9 mouse cellular contexts compared by ENCODE assay signal in genomic region chr8:46934254-46934653, GRCm38 (mm10). TPM values are rescaled to one million over a fixed set of nuclear protein-coding genes. Genes with fewer than 3 reads are reported as not detected.
A peak's percentile ranks its signal among the peaks of the same experiment; 100 is the strongest.
DNase-seq lines count a peak whose midpoint lies in the region; ATAC-seq and TF ChIP-seq lines count a peak whose summit lies in the region.
"Had no signal": no experiment of that assay in that cellular context is flagged by ENCODE, and none has a peak within 500 bp of the region (broad histone marks: within the 10 kb centered on the region; RNA-seq: fewer than 3 reads in every experiment).

No protein-coding gene starts in this region.

- no peaks in the 10 kb centered on the region for H3K36me3 ChIP-seq in spleen, adult 2 months (ENCODE audit: control insufficient read depth, insufficient read depth, low read length)
- no peaks in the 10 kb centered on the region for H3K36me3 ChIP-seq in splenic B cell, adult 2 months (ENCODE audit: control insufficient read depth, insufficient read depth, low read length, poor library complexity, severe bottlenecking)
- H3K36me3 ChIP-seq in intestine, embryonic 16.5 days (ENCODE audit: control insufficient read depth, insufficient read depth, low read length): no peaks in the 10 kb centered on the region
- no peaks in the 10 kb centered on the region for H3K36me3 ChIP-seq in thymus, adult 2 months (ENCODE audit: control insufficient read depth, insufficient read depth, low read length)
- H3K36me3 ChIP-seq in forebrain, embryonic 11.5 days (ENCODE audit: control insufficient read depth, insufficient read depth, low read length): no peaks in the 10 kb centered on the region
- H3K36me3 ChIP-seq: midbrain, embryonic 13.5 days had no signal

- peaks cover 34% of the 10 kb centered on the region for H3K4me1 ChIP-seq in spleen, adult 2 months (ENCODE audit: control insufficient read depth, insufficient read depth, insufficient read length)
- H3K4me1 ChIP-seq in intestine, embryonic 16.5 days (ENCODE audit: control insufficient read depth, insufficient read depth, low read length): peaks cover 3% of the 10 kb centered on the region; the same call in 1 of the 2 replicates
- H3K4me1 ChIP-seq in thymus, adult 2 months (replicated peaks; ENCODE audit: control insufficient read depth, insufficient read depth, low read length): no peaks in the 10 kb centered on the region
- H3K4me1 ChIP-seq in forebrain, embryonic 11.5 days (replicated peaks; ENCODE audit: control insufficient read depth, insufficient read depth, low read length): no peaks in the 10 kb centered on the region

- H3K9ac ChIP-seq in intestine, embryonic 16.5 days (ENCODE audit: low read depth, low read length): no peak overlapping the region
- H3K9ac ChIP-seq in forebrain, embryonic 11.5 days (ENCODE audit: low read length): no peak overlapping the region
- H3K9ac ChIP-seq: midbrain, embryonic 13.5 days had no signal

- no peak for TF ChIP-seq POLR2A in spleen, adult 2 months (IDR thresholded peaks at IDR 0.05; ENCODE audit: low read depth, low read length)
- TF ChIP-seq POLR2A in thymus, adult 2 months (IDR thresholded peaks at IDR 0.05; ENCODE audit: control insufficient read depth, extremely low read depth, insufficient read depth, low read length, poor library complexity): no peak

- H3K9me3 ChIP-seq in intestine, embryonic 16.5 days (ENCODE audit: control insufficient read depth, low read length): no peaks in the 10 kb centered on the region
- H3K9me3 ChIP-seq in forebrain, embryonic 11.5 days (ENCODE audit: control insufficient read depth, low read length): no peaks in the 10 kb centered on the region
- H3K9me3 ChIP-seq: midbrain, embryonic 13.5 days had no signal

- peak overlapping the region; percentile 45 for H3K4me3 ChIP-seq in spleen, adult 2 months (ENCODE audit: extremely low read depth, insufficient read depth, insufficient read length)
- no peak overlapping the region for H3K4me3 ChIP-seq in intestine, embryonic 16.5 days (ENCODE audit: low read length)
- no peak overlapping the region for H3K4me3 ChIP-seq in thymus, adult 2 months (ENCODE audit: control insufficient read depth, insufficient read depth, low read length)
- H3K4me3 ChIP-seq in forebrain, embryonic 11.5 days (ENCODE audit: low read depth, low read length): no peak overlapping the region
- H3K4me3 ChIP-seq: midbrain, embryonic 13.5 days had no signal

- no peaks in the 10 kb centered on the region for H3K27me3 ChIP-seq in spleen, adult 2 months (ENCODE audit: control insufficient read depth, insufficient read depth, low read length)
- no peaks in the 10 kb centered on the region for H3K27me3 ChIP-seq in splenic B cell, adult 2 months (ENCODE audit: control insufficient read depth, insufficient read depth, low read length, poor library complexity, severe bottlenecking)
- H3K27me3 ChIP-seq in intestine, embryonic 16.5 days (replicated peaks; ENCODE audit: control insufficient read depth, insufficient read depth, low read length): no peaks in the 10 kb centered on the region
- H3K27me3 ChIP-seq in thymus, adult 2 months (ENCODE audit: control insufficient read depth, insufficient read depth, low read length): no peaks in the 10 kb centered on the region
- H3K27me3 ChIP-seq in forebrain, embryonic 11.5 days (ENCODE audit: control insufficient read depth, insufficient read depth, low read length): no peaks in the 10 kb centered on the region

- 35% methylated on average over 9 of the region's 9 CpGs for WGBS in spleen, adult 2 months
- WGBS in intestine, embryonic 16.5 days: 82% methylated on average over 9 of the region's 9 CpGs
- 93% methylated on average over 9 of the region's 9 CpGs for WGBS in thymus, adult 2 months
- WGBS in forebrain, embryonic 11.5 days: 88% methylated on average over 9 of the region's 9 CpGs

- H3K27ac ChIP-seq in spleen, adult 2 months (ENCODE audit: insufficient read depth, low read length): peak overlapping the region; percentile 94
- no peak overlapping the region for H3K27ac ChIP-seq in intestine, embryonic 16.5 days (ENCODE audit: low read length)
- no peak overlapping the region for H3K27ac ChIP-seq in thymus, adult 2 months (ENCODE audit: control insufficient read depth, insufficient read depth, low read length)
- H3K27ac ChIP-seq in forebrain, embryonic 11.5 days (ENCODE audit: low read depth, low read length): no peak overlapping the region
- H3K27ac ChIP-seq: midbrain, embryonic 13.5 days had no signal

- no peak overlapping the region for H3K4me2 ChIP-seq in intestine, embryonic 16.5 days (ENCODE audit: low read depth, low read length)
- no peak overlapping the region for H3K4me2 ChIP-seq in forebrain, embryonic 11.5 days (ENCODE audit: low read depth, low read length, severe bottlenecking)
- H3K4me2 ChIP-seq: midbrain, embryonic 13.5 days had no signal

- peak; percentile 46 to 64 for DNase-seq in spleen, adult 2 months (ENCODE audit: low read depth in 1 of 2, low spot score in 2 of 2)
- no peak for DNase-seq in spleen, postnatal 4 days (ENCODE audit: low spot score in 2 of 2)
- peak; percentile 70 to 76 for DNase-seq in heart, adult 9 months (ENCODE audit: low spot score in 2 of 2)
- peak; percentile 69 to 95 for DNase-seq in left cerebral cortex, postnatal 25 days (ENCODE audit: low spot score in 2 of 2)
- peak; percentile 81 for DNase-seq in splenic B cell, adult 2 months (ENCODE audit: low read depth, low spot score)
- no peak for DNase-seq in thymus, adult 2 months
- no peak for DNase-seq in forebrain, embryonic 11.5 days (ENCODE audit: low spot score)

- no peak for TF ChIP-seq CTCF in spleen, adult 2 months (IDR thresholded peaks at IDR 0.05; ENCODE audit: extremely low read depth, insufficient read depth, insufficient read length, insufficient replicate concordance)
- no peak for TF ChIP-seq CTCF in thymus, adult 2 months (IDR thresholded peaks at IDR 0.05; ENCODE audit: borderline replicate concordance, control insufficient read depth, extremely low read depth, insufficient read depth, low read length, poor library complexity)

- intact Hi-C loops in left cerebral cortex, postnatal 25 days (cut with DNase I): loop anchor here (2.0 to 10.0 kb wide), 2 partner anchors 89 to 121 kb away; no protein-coding TSS in a partner anchor

- no peak for ATAC-seq in intestine, embryonic 16.5 days
- ATAC-seq in forebrain, embryonic 11.5 days (replicated peaks; ENCODE audit: low FRiP score): no peak

RNA-seq across cellular contexts. Expression of gene Enpp6, which starts 52.4 kb away (rescaled TPM):
- polyA plus RNA-seq in spleen, adult 2 months (2012; rRNA removed): 1.8 and 5.4 TPM in 2 replicates
- total RNA-seq in left cerebral cortex, postnatal 25 days (2021): 1 to 10 TPM; 6.4 to 7.4 TPM
- polyA plus RNA-seq in intestine, embryonic 16.5 days (2015; fragmentation: Nextera tagmentation; extraction: Ambion mirVana): 0.15 and 0.21 TPM in 2 replicates
- 0.29 and 1.3 TPM in 2 replicates for polyA plus RNA-seq in thymus, adult 2 months (2012; rRNA removed)
- 0.13 TPM in 1 of 2 replicates, not detected in the other for polyA plus RNA-seq in forebrain, embryonic 11.5 days (2014; fragmentation: Nextera tagmentation; extraction: Ambion mirVana)

Comparison
In these comparisons a context has a peak if more than half of its experiments do, and no peak if none do; other contexts are left out.
1. DNase-seq: peak in spleen, adult 2 months (2 of 2), heart, adult 9 months (2 of 2), left cerebral cortex, postnatal 25 days (2 of 2) and splenic B cell, adult 2 months (single experiment); none in spleen, postnatal 4 days (0 of 2), thymus, adult 2 months (single experiment) and forebrain, embryonic 11.5 days (single experiment).